ENCODE assay signal across 12 mouse cellular contexts in genomic region chr17:31635781-31636180, GRCm38 (mm10). TPM values are rescaled to one million over a fixed set of nuclear protein-coding genes. Genes with fewer than 3 reads are reported as not detected.
A peak's percentile ranks its signal among the peaks of the same experiment; 100 is the strongest.
DNase-seq lines count a peak whose midpoint lies in the region; ATAC-seq and TF ChIP-seq lines count a peak whose summit lies in the region.
"Had no signal": no experiment of that assay in that cellular context is flagged by ENCODE, and none has a peak within 500 bp of the region (broad histone marks: within the 10 kb centered on the region; RNA-seq: fewer than 3 reads in every experiment).

No protein-coding gene starts in this region.

- TF ChIP-seq CTCF in MEL (IDR thresholded peaks at IDR 0.05 in 2 of 3, conservative IDR thresholded peaks at IDR 0.05 in 1 of 3; ENCODE audit: control insufficient read depth in 1 of 3, insufficient read depth in 1 of 3, low read depth in 2 of 3, low read length in 3 of 3, poor library complexity in 1 of 3, severe bottlenecking in 1 of 3), result no peak
- no peak for TF ChIP-seq CTCF in liver, postnatal 0 days (IDR thresholded peaks at IDR 0.05; ENCODE audit: low read depth)

- no peak overlapping the region for H3K27ac ChIP-seq in MEL (ENCODE audit: control insufficient read depth, low read depth, low read length)
- no peak overlapping the region for H3K27ac ChIP-seq in hindbrain, embryonic 15.5 days (replicated peaks)
- H3K27ac ChIP-seq in liver, postnatal 0 days (ENCODE audit: low read depth), result peak overlapping the region; percentile 97

- no peak for TF ChIP-seq POLR2A in MEL (IDR thresholded peaks at IDR 0.05; ENCODE audit: control insufficient read depth in 1 of 2, insufficient read depth in 1 of 2, low read depth in 1 of 2, low read length in 2 of 2, poor library complexity in 1 of 2)

- no peaks in the 10 kb centered on the region for H3K9me3 ChIP-seq in MEL (replicated peaks; ENCODE audit: insufficient read depth, low read length)
- H3K9me3 ChIP-seq in hindbrain, embryonic 15.5 days, result no peaks in the 10 kb centered on the region
- H3K9me3 ChIP-seq in liver, postnatal 0 days (ENCODE audit: low read length), result no peaks in the 10 kb centered on the region

- no peaks in the 10 kb centered on the region for H3K79me2 ChIP-seq in MEL (ENCODE audit: control insufficient read depth, insufficient read depth, low read length, poor library complexity)

- no peak overlapping the region for H3K4me3 ChIP-seq in MEL (ENCODE audit: control insufficient read depth in 1 of 2, insufficient read depth in 1 of 2, low read depth in 2 of 2, low read length in 2 of 2)
- peak overlapping the region; percentile 58 for H3K4me3 ChIP-seq in hindbrain, embryonic 15.5 days
- peak overlapping the region; percentile 55 for H3K4me3 ChIP-seq in liver, postnatal 0 days (ENCODE audit: low read depth, low read length)

- no peaks in the 10 kb centered on the region for H3K27me3 ChIP-seq in MEL (ENCODE audit: control insufficient read depth in 1 of 2, insufficient read depth in 2 of 2, low read length in 2 of 2)
- H3K27me3 ChIP-seq in hindbrain, embryonic 15.5 days, result peaks cover 15% of the 10 kb centered on the region
- peaks cover 21% of the 10 kb centered on the region; the same call in 1 of the 2 replicates for H3K27me3 ChIP-seq in liver, postnatal 0 days (ENCODE audit: insufficient read depth, low read length)

- H3K4me2 ChIP-seq in hindbrain, embryonic 15.5 days, result peak overlapping the region; percentile 98
- H3K4me2 ChIP-seq in liver, postnatal 0 days (ENCODE audit: low read depth, low read length), result peak overlapping the region; percentile 76

- DNase-seq in kidney, adult 11 months, result peak; percentile 34
- DNase-seq in kidney, postnatal 14 days, result no peak
- DNase-seq in MEL (ENCODE audit: low read depth, low spot score), result peak; percentile 35
- peak; percentile 67 for DNase-seq in liver, postnatal 0 days
- no peak for DNase-seq in frontal cortex, postnatal 25 days (ENCODE audit: low spot score in 2 of 2)
- DNase-seq in layer of hippocampus, adult 8-10 months (ENCODE audit: low spot score in 2 of 2), result no peak
- DNase-seq: adrenal gland, postnatal 36 days had no signal

- ATAC-seq in hindbrain, embryonic 15.5 days (ENCODE audit: low FRiP score, low read depth), result no peak
- peak; percentile 16 for ATAC-seq in liver, postnatal 0 days
- no peak for ATAC-seq in megakaryocyte, adult 5-6 weeks (ENCODE audit: poor library complexity, severe bottlenecking)

- no peak for TF ChIP-seq EP300 in MEL (IDR thresholded peaks at IDR 0.05; ENCODE audit: low read depth in 1 of 2, low read length in 2 of 2)
- no peak for TF ChIP-seq EP300 in liver, postnatal 0 days (IDR thresholded peaks at IDR 0.05; ENCODE audit: low read depth)

- 59% methylated on average over 11 of the region's 11 CpGs for WGBS in hindbrain, embryonic 15.5 days
- 48% methylated on average over 11 of the region's 11 CpGs for WGBS in liver, postnatal 0 days (ENCODE audit: insufficient replicate concordance)

- no peaks in the 10 kb centered on the region; a peak in 1 of 4 replicates for H3K36me3 ChIP-seq in MEL (ENCODE audit: control insufficient read depth in 1 of 2, insufficient read depth in 2 of 2, low read length in 2 of 2)
- no peaks in the 10 kb centered on the region for H3K36me3 ChIP-seq in hindbrain, embryonic 15.5 days
- no peaks in the 10 kb centered on the region for H3K36me3 ChIP-seq in liver, postnatal 0 days (replicated peaks; ENCODE audit: insufficient read depth, low read length)

- no peak for TF ChIP-seq RAD21 in MEL (IDR thresholded peaks at IDR 0.05; ENCODE audit: low read depth, low read length)

- peaks cover 2 to 18% of the 10 kb centered on the region in 2 experiments; a peak in 3 of 4 replicates for H3K4me1 ChIP-seq in MEL (ENCODE audit: control insufficient read depth in 1 of 2, insufficient read depth in 2 of 2, low read length in 2 of 2)
- peaks cover 20% of the 10 kb centered on the region for H3K4me1 ChIP-seq in hindbrain, embryonic 15.5 days (replicated peaks)
- H3K4me1 ChIP-seq in liver, postnatal 0 days (ENCODE audit: insufficient read depth), result peaks cover 19% of the 10 kb centered on the region

- no peak overlapping the region for H3K9ac ChIP-seq in MEL (ENCODE audit: control insufficient read depth, low read depth, low read length, poor library complexity, severe bottlenecking)
- H3K9ac ChIP-seq in hindbrain, embryonic 15.5 days, result no peak overlapping the region
- H3K9ac ChIP-seq in liver, postnatal 0 days (replicated peaks), result peak overlapping the region; percentile 69

TF ChIP-seq in MEL, 35 proteins besides CTCF, POLR2A, EP300 and RAD21:
- TF ChIP-seq SMC3 (IDR thresholded peaks at IDR 0.05; ENCODE audit: low read depth, low read length), result no peak

RNA-seq across cellular contexts. Expression of gene Cbs, which starts 1.3 kb away (rescaled TPM):
- 11.2 and 13.7 TPM in 2 replicates for total RNA-seq in MEL (2012; rRNA removed)
- polyA plus RNA-seq in MEL (2012; ENCODE audit: insufficient read depth in 1 of 2, insufficient read length in 2 of 2, low read depth in 1 of 2, low replicate concordance in 2 of 2, missing spikeins in 1 of 2), result 10 to 100 TPM in 1 of 2 experiments, not detected in 1; 16.8 TPM
- 8.9 TPM in 2 replicates for polyA plus RNA-seq in hindbrain, embryonic 15.5 days (2015; fragmentation: Nextera tagmentation; extraction: Ambion mirVana)
- 63.7 and 70.1 TPM in 2 replicates for polyA plus RNA-seq in liver, postnatal 0 days (2015; fragmentation: Nextera tagmentation; extraction: Ambion mirVana)
- total RNA-seq in layer of hippocampus, adult 8-10 months (2022), result 10 to 100 TPM; 39.6 to 74.8 (median 49.2) TPM
- total RNA-seq in megakaryocyte, adult 5-6 weeks (2015), result not detected in 2 replicates
- total RNA-seq in megakaryocyte, adult 5-6 weeks (2017), result not detected in 2 replicates
- total RNA-seq: neutrophil, adult 5-6 weeks had no signal

RNA-seq across cellular contexts. Expression of gene U2af1, which starts 22.9 kb away (rescaled TPM):
- 211 and 214 TPM in 2 replicates for total RNA-seq in MEL (2012; rRNA removed)
- polyA plus RNA-seq in MEL (2012; ENCODE audit: insufficient read depth in 1 of 2, insufficient read length in 2 of 2, low read depth in 1 of 2, low replicate concordance in 2 of 2, missing spikeins in 1 of 2), result 100 to 1,000 TPM; 498 to 928 TPM
- 196 and 202 TPM in 2 replicates for polyA plus RNA-seq in hindbrain, embryonic 15.5 days (2015; fragmentation: Nextera tagmentation; extraction: Ambion mirVana)
- polyA plus RNA-seq in liver, postnatal 0 days (2015; fragmentation: Nextera tagmentation; extraction: Ambion mirVana), result 118 and 124 TPM in 2 replicates
- total RNA-seq in layer of hippocampus, adult 8-10 months (2022), result 100 to 1,000 TPM; 115 to 134 (median 125) TPM
- total RNA-seq in megakaryocyte, adult 5-6 weeks (2015), result 36.2 and 37.7 TPM in 2 replicates
- total RNA-seq in megakaryocyte, adult 5-6 weeks (2017), result 119 and 145 TPM in 2 replicates

RNA-seq across cellular contexts. Expression of gene Cryaa, which starts 41.8 kb away (rescaled TPM):
- not detected in 2 replicates for total RNA-seq in MEL (2012; rRNA removed)
- not detected for polyA plus RNA-seq in MEL (2012; ENCODE audit: insufficient read depth in 1 of 2, insufficient read length in 2 of 2, low read depth in 1 of 2, low replicate concordance in 2 of 2, missing spikeins in 1 of 2)
- 0.49 and 0.50 TPM in 2 replicates for polyA plus RNA-seq in hindbrain, embryonic 15.5 days (2015; fragmentation: Nextera tagmentation; extraction: Ambion mirVana)
- polyA plus RNA-seq in liver, postnatal 0 days (2015; fragmentation: Nextera tagmentation; extraction: Ambion mirVana), result not detected in 2 replicates
- total RNA-seq in layer of hippocampus, adult 8-10 months (2022), result under 1 TPM in 1 of 4 experiments, not detected in 3; 0.52 TPM
- not detected in 2 replicates for total RNA-seq in megakaryocyte, adult 5-6 weeks (2015)
- total RNA-seq in megakaryocyte, adult 5-6 weeks (2017), result not detected in 2 replicates
- total RNA-seq: adrenal gland, postnatal 36 days; common myeloid progenitor, adult 5-6 weeks; granulocyte monocyte progenitor cell, adult 5-6 weeks had no signal

Comparison
In these comparisons a context has a peak if more than half of its experiments do, and no peak if none do; other contexts are left out.
1. DNase-seq: peak in kidney, adult 11 months (single experiment), MEL (single experiment) and liver, postnatal 0 days (single experiment); none in kidney, postnatal 14 days (single experiment), frontal cortex, postnatal 25 days (0 of 2) and layer of hippocampus, adult 8-10 months (0 of 2).
2. H3K4me3 ChIP-seq: peak in hindbrain, embryonic 15.5 days (single experiment) and liver, postnatal 0 days (single experiment); none in MEL (0 of 2).
3. RNA of gene Cbs, which starts 1.3 kb away (total RNA-seq): 39.6 to 74.8 TPM in layer of hippocampus, adult 8-10 months and 11.2 to 13.7 TPM in MEL; not detected in megakaryocyte, adult 5-6 weeks; every median in the first group is over 10 times any median in the second.